Mouse (Mus musculus): ENCODE data around the gene Kank3.
"Not testable (repeated sequence)": the region's sequence is repeated elsewhere in the genome, so short reads cannot be mapped to it uniquely, and the experiment has no call there.

Gene Kank3

GRCm38 (mm10) chr17:33807181-33807888 lies 3.0 kb upstream of the Kank3 start:
- no peak for ATAC-seq (ENCODE audit: low TSS enrichment)

DNA sequence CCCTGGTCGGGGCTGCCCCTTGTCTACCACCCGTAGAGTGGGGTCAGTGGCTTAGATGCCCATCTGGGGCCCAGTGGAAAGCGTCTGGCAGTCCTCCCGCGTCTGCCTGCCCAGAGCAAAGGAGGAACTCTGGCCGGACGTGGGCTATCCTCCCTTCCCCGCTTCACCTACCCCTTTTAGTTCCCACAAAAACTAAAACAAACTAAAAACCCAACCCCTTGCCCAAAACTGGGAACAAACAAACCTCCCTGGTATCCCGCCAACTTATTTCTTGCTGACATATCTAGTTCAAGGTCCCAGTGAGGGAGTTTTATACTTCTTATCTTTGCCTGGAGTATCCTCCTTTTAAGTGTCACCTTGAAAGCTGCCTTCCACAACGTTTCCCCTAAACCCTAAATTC lies 2.1 kb upstream of the Kank3 start:
- ATAC-seq (ENCODE audit: low TSS enrichment): no peak

DNA sequence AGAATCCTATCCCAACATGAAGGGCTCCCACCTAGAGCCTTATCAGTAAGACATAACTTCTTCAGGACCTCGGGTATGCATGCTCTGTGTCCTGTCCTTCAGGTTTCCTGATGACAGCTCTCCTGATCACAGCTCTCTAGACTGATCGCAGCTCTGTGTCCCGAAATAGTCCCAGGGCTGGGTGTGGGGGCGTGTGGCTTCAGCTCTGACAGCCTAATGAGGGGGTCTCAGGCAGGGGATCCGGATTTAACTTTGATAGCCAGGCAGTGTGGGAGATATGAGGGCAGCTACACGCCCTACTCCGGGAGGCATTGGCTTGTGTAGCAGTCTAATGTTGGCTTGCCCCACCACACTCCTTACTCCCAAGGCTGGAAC lies 810 bp downstream of the Kank3 start:
- no peak; the same call in 1 of the 2 replicates for ATAC-seq (ENCODE audit: low TSS enrichment)

- ATAC-seq (ENCODE audit: low TSS enrichment): no peak
These were observed 2.2 kb downstream of the Kank3 start for GRCm38 (mm10) chr17:33812475-33812874.

DNA sequence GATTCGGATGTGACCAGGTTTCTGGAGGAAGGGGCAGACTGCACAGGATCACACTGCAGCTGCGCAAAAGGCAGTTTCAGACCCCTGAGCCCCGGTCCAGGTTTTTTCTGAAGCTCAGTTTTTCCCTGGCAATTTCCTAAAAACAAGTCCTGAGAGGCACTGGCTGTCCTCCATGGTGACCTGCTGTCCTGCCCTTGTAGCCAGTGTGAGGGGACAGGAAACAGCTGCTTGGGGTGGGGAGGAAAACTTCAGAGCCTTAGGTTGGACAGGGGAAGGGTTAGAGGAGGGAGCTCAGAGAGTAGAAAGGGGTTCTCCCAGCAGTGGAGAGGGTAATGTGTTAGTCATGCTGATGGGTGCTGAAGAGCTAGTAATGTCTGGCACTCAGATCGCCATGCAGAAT lies 2.7 kb downstream of the Kank3 start:
- ATAC-seq (ENCODE audit: low TSS enrichment): no peak

DNA sequence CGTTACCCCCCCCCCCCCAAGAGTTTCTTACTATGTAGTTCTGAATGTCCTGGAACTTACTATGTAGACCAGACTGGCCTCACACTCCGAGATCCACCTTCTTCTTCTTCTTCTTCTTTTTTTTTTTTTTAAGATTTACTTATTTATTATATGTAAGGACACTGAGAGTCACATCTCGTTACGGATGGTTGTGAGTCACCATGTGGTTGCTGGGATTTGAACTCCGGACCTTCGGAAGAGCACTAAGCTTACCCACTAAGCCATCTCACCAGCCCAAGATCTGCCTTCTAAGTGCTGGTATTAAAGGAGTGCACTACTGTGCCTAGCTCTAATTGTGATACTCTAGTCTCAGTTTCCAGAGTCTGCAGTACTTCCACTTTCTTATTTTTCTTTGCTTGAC lies 5.1 kb downstream of the Kank3 start:
- no peak for ATAC-seq (ENCODE audit: low TSS enrichment)

DNA sequence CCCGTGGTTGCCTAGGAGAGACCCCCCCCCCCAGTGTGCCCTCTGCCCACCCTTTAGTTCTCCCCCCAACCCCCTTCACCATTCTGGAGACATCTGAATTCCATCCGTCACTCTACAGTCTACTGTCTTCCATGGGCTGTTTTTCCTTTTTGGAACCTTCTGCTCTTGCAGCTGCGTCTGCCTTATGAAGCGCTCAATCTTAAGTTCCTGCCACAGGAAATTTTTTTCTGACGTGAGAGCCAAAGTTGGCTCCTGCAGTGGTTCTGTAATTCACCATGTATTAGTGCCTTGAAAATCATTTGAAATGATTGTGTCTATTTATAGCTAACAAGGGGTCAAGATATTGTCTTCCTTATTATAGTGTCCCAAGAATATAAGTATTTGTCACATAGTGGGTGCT lies 6.3 kb downstream of the Kank3 start:
- no peak for ATAC-seq (ENCODE audit: low TSS enrichment)

DNA sequence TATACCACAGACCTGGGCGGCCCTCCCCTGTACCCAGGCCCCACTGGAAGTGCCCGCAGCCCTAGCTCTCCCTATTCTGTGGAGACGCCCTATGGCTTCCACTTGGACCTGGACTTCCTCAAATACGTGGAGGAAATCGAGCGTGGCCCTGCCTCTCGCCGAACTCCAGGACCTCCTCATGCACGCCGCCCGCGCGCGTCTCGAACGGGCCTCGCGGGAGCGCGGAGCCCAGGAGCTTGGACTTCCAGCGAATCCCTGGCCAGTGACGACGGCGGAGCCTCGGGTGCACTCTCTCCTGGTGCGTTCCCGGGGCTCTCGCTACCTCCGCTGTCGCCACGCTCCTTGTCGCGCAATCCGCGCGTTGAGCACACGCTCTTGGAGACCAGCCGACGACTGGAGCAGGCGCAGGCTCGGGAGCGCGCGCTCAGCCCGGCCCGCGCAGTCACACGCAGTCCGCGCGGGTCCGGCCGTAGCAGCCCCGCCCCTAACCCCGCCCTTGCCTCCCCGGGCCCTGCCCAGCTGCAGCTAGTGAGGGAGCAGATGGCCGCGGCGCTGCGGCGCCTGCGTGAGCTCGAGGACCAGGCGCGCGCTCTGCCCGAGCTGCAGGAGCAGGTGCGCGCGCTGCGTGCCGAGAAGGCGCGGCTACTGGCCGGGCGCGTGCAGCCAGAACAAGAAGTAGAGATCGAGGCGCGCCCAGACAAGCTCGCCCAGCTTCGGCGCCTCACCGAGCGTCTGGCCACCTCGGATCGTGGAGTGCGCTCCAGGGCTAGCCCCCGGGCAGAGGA lies 7.1 kb downstream of the Kank3 start:
- peak; percentile 84 for ATAC-seq (ENCODE audit: low TSS enrichment)

GRCm38 (mm10) chr17:33817969-33818643 lies 7.8 kb downstream of the Kank3 start:
- peak; percentile 35; the same call in 1 of the 2 replicates for ATAC-seq (ENCODE audit: low TSS enrichment)

GRCm38 (mm10) chr17:33822436-33822959 lies 12.2 kb downstream of the Kank3 start:
- ATAC-seq (ENCODE audit: low TSS enrichment): no peak

DNA sequence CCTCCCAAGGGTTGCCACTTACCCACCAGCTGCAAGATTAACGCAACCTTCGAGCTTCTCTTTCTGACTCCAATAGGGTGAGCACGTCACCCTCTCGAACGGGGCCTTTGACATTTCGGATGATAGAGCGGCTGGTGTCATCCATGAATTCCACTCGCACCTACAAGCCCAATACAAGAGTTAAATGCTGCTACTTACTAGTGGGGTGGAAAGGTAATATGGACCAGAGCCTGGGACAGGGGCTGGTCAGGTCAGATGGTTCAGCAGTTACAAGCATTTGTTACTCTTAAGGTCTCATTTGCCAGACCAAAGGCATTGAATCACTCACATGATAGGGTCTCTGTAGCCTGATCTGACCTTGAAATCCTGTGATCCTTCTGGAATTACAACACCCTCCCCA lies 12.9 kb downstream of the Kank3 start:
- ATAC-seq (ENCODE audit: low TSS enrichment): not testable (repeated sequence)

DNA sequence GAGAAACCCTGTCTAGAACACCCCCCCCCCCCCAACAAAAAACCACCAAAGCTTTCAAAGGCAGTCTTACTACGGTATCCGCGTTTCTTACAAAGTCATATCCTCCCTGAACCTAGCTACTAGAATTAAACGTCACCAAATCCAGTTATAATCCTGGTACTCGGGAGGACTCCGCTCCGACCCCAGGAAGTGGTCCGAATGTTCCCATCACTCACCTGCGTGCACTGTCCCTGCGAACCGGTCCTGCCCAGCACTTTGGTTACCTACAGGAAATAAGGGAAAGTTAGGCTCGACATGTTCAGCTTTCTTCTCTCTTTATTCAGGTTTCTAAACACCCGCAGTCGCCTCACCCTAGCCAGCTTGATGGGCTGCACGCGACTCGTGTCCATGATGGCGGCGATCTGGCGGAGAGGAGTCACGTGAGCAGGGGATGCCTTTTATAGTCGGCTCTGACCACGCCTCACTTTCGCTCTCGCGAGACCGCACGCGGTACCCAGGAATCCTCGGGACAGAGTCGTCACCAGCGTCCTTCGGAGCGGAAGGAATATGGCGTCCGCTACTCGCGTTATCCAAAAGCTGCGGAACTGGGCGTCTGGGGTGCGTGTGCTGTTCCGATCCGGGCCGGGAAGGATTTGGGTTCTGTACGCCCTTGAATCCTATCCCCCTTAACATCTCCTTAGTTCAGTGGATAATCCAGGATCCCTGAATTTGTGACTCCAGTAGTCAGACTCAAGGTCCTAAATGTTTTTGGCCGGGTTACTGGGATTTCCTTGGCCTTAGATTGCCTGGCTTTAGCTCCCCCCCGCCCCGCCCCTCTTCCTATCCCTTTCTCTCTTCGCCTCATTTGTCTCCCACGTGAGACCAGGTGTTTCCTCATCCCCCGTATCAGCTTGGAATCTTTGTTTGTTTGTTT lies 14.0 kb downstream of the Kank3 start, which contains the start of the genes Rps28 and Ndufa7:
Gene Rps28 (minus strand): TSS at position 479 of the 913 bp plus-strand sequence.
Gene Ndufa7 (plus strand): TSS at position 489 of the 913 bp plus-strand sequence.
- ATAC-seq (ENCODE audit: low TSS enrichment): peak; percentile 95

DNA sequence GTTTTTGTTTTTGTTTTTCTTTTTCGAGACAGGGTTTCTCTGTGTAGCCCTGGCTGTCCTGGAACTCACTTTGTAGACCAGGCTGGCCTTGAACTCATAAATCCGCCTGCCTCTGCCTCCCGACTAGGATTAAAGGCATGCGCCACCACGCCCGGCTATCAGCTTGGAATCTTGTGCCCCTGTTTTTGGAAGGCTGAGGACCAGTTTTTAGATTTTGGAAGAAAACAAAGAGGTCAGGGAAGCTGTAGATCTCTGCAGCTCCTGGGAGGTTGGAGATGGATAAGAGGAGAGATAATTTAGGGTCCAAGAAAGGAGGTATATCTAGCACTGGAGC lies 14.6 kb downstream of the Kank3 start:
- ATAC-seq (ENCODE audit: low TSS enrichment): not testable (repeated sequence)

GRCm38 (mm10) chr17:33825462-33825861 lies 15.1 kb downstream of the Kank3 start:
- ATAC-seq (ENCODE audit: low TSS enrichment): no peak

- ATAC-seq (ENCODE audit: low TSS enrichment): no peak
These were observed 16.5 kb downstream of the Kank3 start for GRCm38 (mm10) chr17:33826850-33827249.

GRCm38 (mm10) chr17:33828892-33829291 lies 18.6 kb downstream of the Kank3 start:
- no peak for ATAC-seq (ENCODE audit: low TSS enrichment)

GRCm38 (mm10) chr17:33829561-33829960 lies 19.2 kb downstream of the Kank3 start:
- ATAC-seq (ENCODE audit: low TSS enrichment): no peak

- peak; percentile 94 for ATAC-seq (ENCODE audit: low TSS enrichment)
These were observed 32.9 kb downstream of the Kank3 start, which contains the start of gene Cd320 for GRCm38 (mm10) chr17:33842966-33843795. Cd320 (plus strand) TSS chr17:33843091.

DNA sequence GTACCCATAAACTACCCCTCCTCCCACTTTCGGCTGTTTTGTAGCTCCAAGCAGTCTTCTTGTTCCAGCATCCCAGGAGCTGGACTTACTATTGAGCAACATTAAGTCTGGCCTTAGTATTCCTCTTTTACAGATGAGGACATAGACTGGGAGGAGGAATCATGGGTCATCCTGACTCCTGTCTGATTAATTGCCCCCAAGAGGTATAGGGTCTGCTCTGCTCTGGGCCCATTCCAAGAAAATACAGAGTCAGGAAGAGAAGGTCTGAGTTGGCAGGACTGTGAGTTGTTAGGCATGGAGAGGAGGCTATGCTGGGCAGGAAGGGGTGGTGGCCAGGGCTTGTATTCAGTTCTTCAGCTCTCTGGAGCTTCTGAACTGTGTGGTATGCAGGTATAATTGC lies 33.9 kb downstream of the Kank3 start:
- ATAC-seq (ENCODE audit: low TSS enrichment): no peak

DNA sequence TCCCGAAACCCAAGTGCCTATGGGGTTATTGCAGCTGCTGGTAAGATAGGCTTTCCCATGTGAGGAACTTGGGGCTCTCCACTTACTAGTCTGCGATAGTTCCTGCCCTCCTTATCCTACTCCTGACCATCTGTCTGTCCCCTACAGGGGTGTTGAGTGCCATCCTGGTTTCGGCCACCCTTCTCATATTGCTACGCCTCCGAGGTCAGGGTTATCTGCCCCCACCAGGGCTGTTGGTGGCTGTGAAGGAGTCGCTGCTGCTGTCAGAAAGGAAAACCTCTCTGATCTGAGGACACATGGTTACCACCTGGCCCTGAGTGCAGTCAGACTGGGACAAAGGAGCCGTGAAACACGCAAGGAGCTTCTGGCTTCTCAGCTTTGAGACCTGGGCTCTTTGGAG lies 37.8 kb downstream of the Kank3 start:
- ATAC-seq (ENCODE audit: low TSS enrichment): no peak

Data from frontal cortex, adult (tissue).